Mouse (Mus musculus) heart, postnatal 0 days (tissue): ENCODE results near the gene Plekho1. TPM values are rescaled to one million over a fixed set of nuclear protein-coding genes. Genes with fewer than 3 reads are reported as not detected.

ENCODE experiments used
- ATAC-seq: fragments of 200-750 bp; cut with Nextera tagmentation; 2 replicates; pipeline ENCODE4 v1.8.0; 2017; ENCODE audit warnings: low read depth, moderate number of reproducible peaks, moderate library complexity; ENCODE audit not compliant: insufficient read depth
- DNase-seq: peaks from one replicate; pipeline ENCODE4 v3.0.0-alpha.2; 2016; ENCODE audit warnings: low spot score
- H3K27ac ChIP-seq: fragments of 300-500 bp; sonication (generic); 2 replicates; pipeline ENCODE4 v1.5.1; 2014; ENCODE audit warnings: low read depth, mild to moderate bottlenecking
- H3K27me3 ChIP-seq: fragments of 300-500 bp; sonication (generic); 2 replicates; pipeline ENCODE4 v1.6.1; 2014; ENCODE audit warnings: low read length, mixed read lengths; ENCODE audit not compliant: control insufficient read depth, insufficient read depth
- H3K36me3 ChIP-seq: fragments of 300-500 bp; sonication (generic); replicated peaks from 2 replicates; pipeline ENCODE4 v1.6.1; 2014; ENCODE audit warnings: low read length, mixed read lengths; ENCODE audit not compliant: control insufficient read depth, insufficient read depth
- H3K4me1 ChIP-seq: fragments of 300-500 bp; sonication (generic); 2 replicates; pipeline ENCODE4 v1.6.1; 2014; ENCODE audit warnings: antibody characterized with exemption; ENCODE audit not compliant: control insufficient read depth, insufficient read depth
- H3K4me2 ChIP-seq: fragments of 300-500 bp; sonication (generic); 2 replicates; pipeline ENCODE4 v1.6.1; 2014; ENCODE audit warnings: low read depth, mild to moderate bottlenecking, low read length, moderate library complexity
- H3K4me3 ChIP-seq: fragments of 300-500 bp; sonication (generic); 2 replicates; pipeline ENCODE4 v1.5.1; 2014; ENCODE audit warnings: low read depth, low read length
- H3K9ac ChIP-seq: fragments of 300-500 bp; sonication (generic); replicated peaks from 2 replicates; pipeline ENCODE4 v1.6.1; 2014; ENCODE audit warnings: low read depth, low read length, mixed read lengths
- H3K9me3 ChIP-seq: fragments of 300-500 bp; sonication (generic); replicated peaks from 2 replicates; pipeline ENCODE4 v1.6.1; 2016; ENCODE audit warnings: low read length; ENCODE audit not compliant: control insufficient read depth
- CTCF ChIP-seq: IDR thresholded peaks from 2 replicates; pipeline ENCODE4 v1.5.1; 2016; ENCODE audit warnings: antibody characterized with exemption, control low read depth, low read depth
- EP300 ChIP-seq: IDR thresholded peaks from 2 replicates; pipeline ENCODE4 v1.6.1; 2016; ENCODE audit warnings: antibody characterized with exemption, low read depth
- WGBS: fragments of 180-500 bp; shearing (Covaris S2); extraction: QIAGEN DNeasy Blood & Tissue Kit; methylation state at CpG from one replicate; pipeline ENCODE4 v1.1.7; 2014; 5-methylcytosine and 5-hydroxymethylcytosine counted together
- polyA plus RNA-seq: library from polyadenylated mRNA; unstranded; fragments of >200 nt; fragmentation: Nextera tagmentation; extraction: Ambion mirVana; gene quantifications from 2 replicates; pipeline ENCODE4 v1.2.1, GENCODE M21; 2015
- total RNA-seq: library from RNA; depleted of rRNA; stranded (reverse); fragments of >200 nt; gene quantifications from 2 replicates; pipeline ENCODE4 v1.2.3, GENCODE M21; 2014; ENCODE audit warnings: low replicate concordance

Plekho1 gene
- total and polyA plus RNA-seq, 2 experiments from 2014 or later, result 94.8 to 138 TPM

DNA sequence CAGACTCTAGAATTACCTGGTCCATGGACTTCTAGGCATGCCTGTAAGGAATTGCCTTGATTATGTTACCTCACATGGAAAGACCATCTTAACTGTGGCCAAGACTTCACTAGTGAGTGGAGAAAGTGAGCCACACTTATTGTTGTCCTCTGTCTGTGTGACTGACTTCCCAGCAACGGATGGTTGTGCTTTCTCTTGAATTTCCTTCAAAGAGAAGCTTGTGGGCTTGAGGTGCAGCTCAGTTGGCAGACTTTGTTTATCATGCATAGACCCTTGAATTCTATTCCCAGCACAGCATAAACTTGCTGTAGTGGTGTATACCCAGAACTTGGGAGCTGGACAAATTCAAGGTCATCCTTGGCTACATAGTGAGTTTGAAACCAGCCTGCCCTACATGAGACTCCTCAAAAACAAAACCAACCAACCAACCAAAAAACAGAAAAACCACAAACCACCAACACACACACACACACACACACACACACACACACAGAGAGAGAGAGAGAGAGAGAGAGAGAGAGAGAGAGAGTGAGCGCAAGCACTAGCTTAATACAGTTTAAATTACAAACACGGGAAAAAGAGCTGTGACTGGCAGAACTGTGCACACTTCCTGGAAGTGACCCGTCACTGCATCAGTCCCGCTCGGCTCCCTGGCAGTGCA, 36.3 kb upstream of the Plekho1 start:
- Histone ChIP-seq H3K9me3 (no peaks in the 10 kb centered on the region), H3K9ac (no peak overlapping the region), H3K4me2 (no peak overlapping the region), H3K36me3 (no peaks in the 10 kb centered on the region; the same call in 1 of the 2 replicates), H3K4me3 (no peak overlapping the region), H3K27ac (peak overlapping the region; percentile 17; the same call in 1 of the 2 replicates), H3K27me3 (no peaks in the 10 kb centered on the region), H3K4me1 (peaks cover 4% of the 10 kb centered on the region)
- no peak for ATAC-seq
- WGBS, result 79% methylated on average over 6 of the region's 6 CpGs
- TF ChIP-seq CTCF (no peak), EP300 (no peak)
- DNase-seq, result no peak

DNA sequence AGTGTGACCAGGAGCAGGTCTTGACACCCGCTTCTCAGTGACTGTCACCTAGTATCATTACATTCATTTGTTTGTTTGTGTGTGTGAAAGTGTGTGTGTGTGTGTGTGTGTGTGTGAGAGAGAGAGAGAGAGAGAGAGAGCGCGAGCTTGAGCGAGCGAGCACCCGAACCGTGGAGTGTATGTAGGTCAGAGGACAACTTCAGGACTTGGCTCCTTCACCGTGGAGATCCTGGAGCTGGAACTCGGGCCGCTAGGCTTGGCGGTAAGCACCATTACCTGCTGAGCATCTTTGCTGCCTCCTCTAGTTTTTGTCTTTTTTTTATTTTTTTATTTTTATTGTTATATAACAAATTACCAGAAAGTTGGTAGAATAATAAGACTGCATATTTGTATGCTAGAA, 34.0 kb upstream of the Plekho1 start:
- no peak overlapping the region for H3K4me3 ChIP-seq

DNA sequence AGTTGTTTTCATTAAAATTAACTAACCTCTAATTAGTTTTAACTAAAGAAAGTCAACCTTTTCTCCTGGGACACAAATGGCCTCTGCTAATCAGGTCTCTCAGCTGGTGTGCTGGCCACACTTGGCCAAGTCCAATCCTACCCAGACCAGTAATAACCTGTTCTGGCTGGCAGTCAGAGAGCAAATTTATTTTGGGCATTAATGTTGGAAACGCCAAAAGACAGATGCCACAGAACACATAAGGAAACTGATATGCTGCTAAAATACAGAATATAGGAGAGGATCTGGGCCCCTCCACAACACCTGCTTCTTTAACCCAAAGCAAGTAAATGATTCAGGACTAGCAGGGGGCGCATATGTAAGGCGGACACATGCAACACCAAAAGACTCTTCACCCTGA, 33.5 kb upstream of the Plekho1 start:
- ATAC-seq (no peak), DNase-seq (no peak)
- no peaks in the 10 kb centered on the region for H3K9me3 ChIP-seq
- no peak overlapping the region for H3K4me3 ChIP-seq
- no peaks in the 10 kb centered on the region for H3K4me1 ChIP-seq
- 75% methylated on average over 3 of the region's 3 CpGs for WGBS
- no peak for TF ChIP-seq CTCF
- TF ChIP-seq EP300, result no peak
- no peak overlapping the region for H3K9ac ChIP-seq
- no peaks in the 10 kb centered on the region for H3K27me3 ChIP-seq
- H3K27ac ChIP-seq, result no peak overlapping the region
- no peak overlapping the region for H3K4me2 ChIP-seq
- peaks cover 7% of the 10 kb centered on the region; the same call in 1 of the 2 replicates for H3K36me3 ChIP-seq

More for the DNA sequence above, 34.0 kb upstream of the Plekho1 start:
- Histone ChIP-seq H3K27me3 (no peaks in the 10 kb centered on the region), H3K9me3 (no peaks in the 10 kb centered on the region), H3K4me2 (no peak overlapping the region), H3K9ac (no peak overlapping the region), H3K27ac (no peak overlapping the region), H3K4me1 (peaks cover 4% of the 10 kb centered on the region), H3K36me3 (peaks cover 7% of the 10 kb centered on the region; the same call in 1 of the 2 replicates)
- WGBS, result 88% methylated on average over 11 of the region's 11 CpGs
- no peak for DNase-seq
- TF ChIP-seq CTCF (no peak), EP300 (no peak)
- no peak for ATAC-seq

DNA sequence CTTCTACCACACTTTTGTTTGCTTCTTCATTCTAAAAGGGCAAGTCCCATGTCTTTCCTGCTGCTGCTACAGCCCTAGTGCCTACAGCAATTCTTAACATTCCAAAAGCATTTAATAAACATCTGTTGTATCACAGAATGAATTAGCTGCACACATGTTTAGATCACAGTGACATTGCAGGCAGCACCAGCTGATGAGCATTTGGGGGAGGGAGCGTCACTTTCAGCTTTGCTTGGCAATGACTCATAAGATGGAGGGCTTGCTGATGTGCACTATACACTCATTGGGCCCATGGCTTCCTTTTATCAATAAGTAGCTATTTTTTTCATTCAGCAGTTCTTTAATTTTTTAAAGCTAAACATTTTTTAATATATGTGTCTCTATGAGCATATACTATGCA, 32.1 kb upstream of the Plekho1 start:
- WGBS, result 68% methylated on average over 1 of the region's 1 CpGs
- TF ChIP-seq CTCF (no peak), EP300 (no peak)
- DNase-seq (no peak), ATAC-seq (no peak)
- H3K36me3 ChIP-seq, result 0 out of 2 replicates have a peak, but pooled peaks cover 7% of the 10 kb centered on the region
- no peaks in the 10 kb centered on the region for H3K27me3 ChIP-seq
- no peaks in the 10 kb centered on the region for H3K4me1 ChIP-seq
- H3K27ac ChIP-seq, result no peak overlapping the region
- H3K9ac ChIP-seq, result no peak overlapping the region
- no peak overlapping the region for H3K4me3 ChIP-seq
- no peaks in the 10 kb centered on the region for H3K9me3 ChIP-seq
- no peak overlapping the region for H3K4me2 ChIP-seq

DNA sequence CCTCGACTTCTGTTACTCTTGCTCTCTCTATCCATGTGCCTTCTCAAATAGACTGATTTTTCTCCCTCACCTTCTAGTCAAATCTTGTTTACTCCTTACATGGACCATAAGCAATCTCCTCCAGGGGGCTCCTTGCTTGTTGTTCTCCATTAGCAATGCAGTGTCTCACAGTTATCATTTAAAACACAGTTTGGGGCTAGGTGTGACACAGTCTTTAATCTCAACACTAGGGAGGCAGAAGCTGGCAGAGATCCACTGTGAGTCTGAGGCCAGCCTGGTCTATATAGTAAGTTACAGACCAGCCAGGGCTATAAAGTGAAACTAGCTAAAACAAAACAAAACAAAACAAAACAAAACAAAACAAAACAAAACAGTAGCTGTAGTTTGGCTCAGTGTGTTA, 31.3 kb upstream of the Plekho1 start:
- DNase-seq, result no peak
- no peak for ATAC-seq
- no peak overlapping the region for H3K9ac ChIP-seq
- H3K36me3 ChIP-seq, result 0 out of 2 replicates have a peak, but pooled peaks cover 7% of the 10 kb centered on the region
- no peaks in the 10 kb centered on the region for H3K9me3 ChIP-seq
- no peak overlapping the region for H3K27ac ChIP-seq
- no peak for TF ChIP-seq CTCF
- TF ChIP-seq EP300, result no peak
- no peaks in the 10 kb centered on the region for H3K27me3 ChIP-seq
- WGBS, result 81% methylated on average over 1 of the region's 1 CpGs
- H3K4me3 ChIP-seq, result no peak overlapping the region
- H3K4me2 ChIP-seq, result no peak overlapping the region
- no peaks in the 10 kb centered on the region for H3K4me1 ChIP-seq
